9 mouse cellular contexts compared by ENCODE assay signal in the genomic region with DNA sequence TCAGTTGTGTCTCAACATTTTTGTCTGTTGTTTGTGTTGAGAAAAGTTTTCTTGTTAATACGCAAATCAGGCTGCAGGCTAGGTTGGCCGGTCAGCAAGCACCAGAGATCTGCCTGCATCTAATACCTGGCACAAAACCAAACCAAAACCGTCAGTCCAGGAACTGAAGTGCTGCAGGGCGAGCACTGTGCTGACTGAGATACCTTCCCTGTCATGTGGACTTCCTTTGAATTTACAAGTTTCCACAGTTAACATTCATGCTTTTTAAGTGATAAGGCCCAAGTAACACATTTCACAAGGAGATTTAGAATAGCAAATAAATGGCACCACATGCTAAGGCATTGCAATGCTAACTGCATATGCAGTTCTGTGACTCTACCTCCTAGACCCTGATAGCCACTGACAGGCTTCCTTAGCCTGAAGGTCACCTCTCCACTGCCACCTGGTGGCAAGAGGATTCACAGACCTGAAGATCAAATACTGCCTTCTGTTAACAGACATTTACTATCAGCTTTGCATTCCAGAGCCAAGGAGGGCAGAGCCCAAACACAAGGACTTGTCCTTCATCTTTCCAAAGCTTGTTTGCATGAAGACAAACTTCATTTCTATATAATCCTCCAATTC. TPM values are rescaled to one million over a fixed set of nuclear protein-coding genes. Genes with fewer than 3 reads are reported as not detected.
A peak's percentile ranks its signal among the peaks of the same experiment; 100 is the strongest.
DNase-seq lines count a peak whose midpoint lies in the region; ATAC-seq lines count a peak whose summit lies in the region.
"Had no signal": no experiment of that assay in that cellular context is flagged by ENCODE, and none has a peak within 500 bp of the region (broad histone marks: within the 10 kb centered on the region; RNA-seq: fewer than 3 reads in every experiment).

No protein-coding gene starts in this region.

- no peak overlapping the region for H3K27ac ChIP-seq in embryonic facial prominence, embryonic 10.5 days (replicated peaks)
- H3K27ac ChIP-seq in heart, embryonic 10.5 days, result no peak overlapping the region
- H3K27ac ChIP-seq in kidney, embryonic 16.5 days (ENCODE audit: low read length), result no peak overlapping the region
- no peak overlapping the region for H3K27ac ChIP-seq in liver, embryonic 11.5 days (ENCODE audit: low read depth, low read length)
- no peak overlapping the region for H3K27ac ChIP-seq in neural tube, embryonic 11.5 days (ENCODE audit: low read depth, low read length)
- H3K27ac ChIP-seq in stomach, embryonic 16.5 days (ENCODE audit: low read length), result no peak overlapping the region
- H3K27ac ChIP-seq: embryonic facial prominence, embryonic 12.5 days had no signal

- ATAC-seq in kidney, embryonic 16.5 days (ENCODE audit: low FRiP score, low TSS enrichment), result peak; percentile 85
- peak; percentile 64 for ATAC-seq in liver, embryonic 11.5 days (replicated peaks; ENCODE audit: low FRiP score)
- ATAC-seq in neural tube, embryonic 11.5 days (ENCODE audit: insufficient read depth, low FRiP score, low TSS enrichment), result peak; percentile 85
- peak; percentile 75 for ATAC-seq in stomach, embryonic 16.5 days (ENCODE audit: insufficient read depth, low FRiP score)

- no peaks in the 10 kb centered on the region for H3K36me3 ChIP-seq in embryonic facial prominence, embryonic 10.5 days (replicated peaks)
- H3K36me3 ChIP-seq in heart, embryonic 10.5 days, result no peaks in the 10 kb centered on the region
- no peaks in the 10 kb centered on the region for H3K36me3 ChIP-seq in kidney, embryonic 16.5 days (ENCODE audit: insufficient read depth, low read length)
- no peaks in the 10 kb centered on the region for H3K36me3 ChIP-seq in liver, embryonic 11.5 days (ENCODE audit: control insufficient read depth, insufficient read depth, low read length)
- H3K36me3 ChIP-seq in neural tube, embryonic 11.5 days (ENCODE audit: control insufficient read depth, insufficient read depth, low read length), result no peaks in the 10 kb centered on the region
- no peaks in the 10 kb centered on the region for H3K36me3 ChIP-seq in stomach, embryonic 16.5 days (ENCODE audit: control insufficient read depth, insufficient read depth, low read length)
- H3K36me3 ChIP-seq: embryonic facial prominence, embryonic 12.5 days had no signal

- no peaks in the 10 kb centered on the region for H3K4me1 ChIP-seq in embryonic facial prominence, embryonic 10.5 days
- H3K4me1 ChIP-seq in heart, embryonic 10.5 days, result no peaks in the 10 kb centered on the region
- H3K4me1 ChIP-seq in kidney, embryonic 16.5 days (ENCODE audit: insufficient read depth, low read length), result no peaks in the 10 kb centered on the region
- no peaks in the 10 kb centered on the region for H3K4me1 ChIP-seq in liver, embryonic 11.5 days (replicated peaks; ENCODE audit: control insufficient read depth, insufficient read depth, low read length)
- no peaks in the 10 kb centered on the region for H3K4me1 ChIP-seq in neural tube, embryonic 11.5 days (ENCODE audit: control insufficient read depth, insufficient read depth, low read length)
- H3K4me1 ChIP-seq in stomach, embryonic 16.5 days (ENCODE audit: control insufficient read depth, insufficient read depth, low read length), result no peaks in the 10 kb centered on the region
- H3K4me1 ChIP-seq: embryonic facial prominence, embryonic 12.5 days had no signal

- H3K9me3 ChIP-seq in embryonic facial prominence, embryonic 10.5 days, result no peaks in the 10 kb centered on the region
- H3K9me3 ChIP-seq in heart, embryonic 10.5 days, result no peaks in the 10 kb centered on the region
- no peaks in the 10 kb centered on the region for H3K9me3 ChIP-seq in kidney, embryonic 16.5 days (ENCODE audit: low read length)
- H3K9me3 ChIP-seq in liver, embryonic 11.5 days (ENCODE audit: control insufficient read depth, low read length), result no peaks in the 10 kb centered on the region
- no peaks in the 10 kb centered on the region for H3K9me3 ChIP-seq in neural tube, embryonic 11.5 days (ENCODE audit: control insufficient read depth, low read length)
- no peaks in the 10 kb centered on the region for H3K9me3 ChIP-seq in stomach, embryonic 16.5 days (replicated peaks; ENCODE audit: control insufficient read depth, low read length)
- H3K9me3 ChIP-seq: embryonic facial prominence, embryonic 12.5 days had no signal

- no peaks in the 10 kb centered on the region for H3K27me3 ChIP-seq in embryonic facial prominence, embryonic 10.5 days (replicated peaks; ENCODE audit: low read depth, poor library complexity, severe bottlenecking)
- no peaks in the 10 kb centered on the region for H3K27me3 ChIP-seq in heart, embryonic 10.5 days (ENCODE audit: insufficient read depth, poor library complexity, severe bottlenecking)
- H3K27me3 ChIP-seq in kidney, embryonic 16.5 days (ENCODE audit: insufficient read depth, low read length), result no peaks in the 10 kb centered on the region
- H3K27me3 ChIP-seq in liver, embryonic 11.5 days (replicated peaks; ENCODE audit: control insufficient read depth, insufficient read depth, low read length), result no peaks in the 10 kb centered on the region
- no peaks in the 10 kb centered on the region for H3K27me3 ChIP-seq in neural tube, embryonic 11.5 days (ENCODE audit: control insufficient read depth, insufficient read depth, low read length)
- no peaks in the 10 kb centered on the region for H3K27me3 ChIP-seq in stomach, embryonic 16.5 days (ENCODE audit: control insufficient read depth, insufficient read depth, low read length)
- H3K27me3 ChIP-seq: embryonic facial prominence, embryonic 12.5 days had no signal

- no peak overlapping the region for H3K9ac ChIP-seq in kidney, embryonic 16.5 days (replicated peaks; ENCODE audit: low read length)
- no peak overlapping the region for H3K9ac ChIP-seq in liver, embryonic 11.5 days (ENCODE audit: low read depth, low read length)
- H3K9ac ChIP-seq in neural tube, embryonic 11.5 days (ENCODE audit: low read length), result no peak overlapping the region
- H3K9ac ChIP-seq in stomach, embryonic 16.5 days (ENCODE audit: low read length), result no peak overlapping the region
- H3K9ac ChIP-seq: embryonic facial prominence, embryonic 12.5 days had no signal

- no peak overlapping the region for H3K4me3 ChIP-seq in embryonic facial prominence, embryonic 10.5 days
- H3K4me3 ChIP-seq in heart, embryonic 10.5 days, result no peak overlapping the region
- H3K4me3 ChIP-seq in kidney, embryonic 16.5 days (ENCODE audit: low read length), result no peak overlapping the region
- no peak overlapping the region for H3K4me3 ChIP-seq in liver, embryonic 11.5 days (ENCODE audit: low read depth, low read length)
- H3K4me3 ChIP-seq in neural tube, embryonic 11.5 days (ENCODE audit: low read depth, low read length), result no peak overlapping the region
- H3K4me3 ChIP-seq in stomach, embryonic 16.5 days (replicated peaks; ENCODE audit: low read length), result no peak overlapping the region
- H3K4me3 ChIP-seq: embryonic facial prominence, embryonic 12.5 days had no signal

- DNase-seq in A20 (ENCODE audit: low read depth, low spot score), result peak; percentile 75
- DNase-seq in adrenal gland, adult 8-10 months, result peak; percentile 32
- peak; percentile 79 for DNase-seq in embryonic facial prominence, embryonic 10.5 days (ENCODE audit: low spot score)
- DNase-seq in heart, embryonic 10.5 days (ENCODE audit: low spot score), result peak; percentile 84
- DNase-seq in liver, embryonic 11.5 days (ENCODE audit: low spot score), result peak; percentile 47
- peak; percentile 79 for DNase-seq in neural tube, embryonic 11.5 days (ENCODE audit: low spot score)

- no peak overlapping the region for H3K4me2 ChIP-seq in kidney, embryonic 16.5 days (replicated peaks; ENCODE audit: low read depth, low read length)
- H3K4me2 ChIP-seq in liver, embryonic 11.5 days, result no peak overlapping the region
- H3K4me2 ChIP-seq in neural tube, embryonic 11.5 days (ENCODE audit: low read depth), result no peak overlapping the region
- H3K4me2 ChIP-seq in stomach, embryonic 16.5 days (ENCODE audit: low read depth, low read length), result no peak overlapping the region
- H3K4me2 ChIP-seq: embryonic facial prominence, embryonic 12.5 days had no signal

- WGBS in embryonic facial prominence, embryonic 10.5 days, result 77% methylated on average over 4 of the region's 4 CpGs
- 66% methylated on average over 4 of the region's 4 CpGs for WGBS in heart, embryonic 10.5 days
- WGBS in kidney, embryonic 16.5 days, result 77% methylated on average over 4 of the region's 4 CpGs
- WGBS in liver, embryonic 11.5 days, result 73% methylated on average over 4 of the region's 4 CpGs
- 81% methylated on average over 4 of the region's 4 CpGs for WGBS in neural tube, embryonic 11.5 days
- WGBS in stomach, embryonic 16.5 days, result 70% methylated on average over 4 of the region's 4 CpGs

RNA-seq across cellular contexts. Expression of a gene that starts 15.8 kb away (rescaled TPM):
- 10 to 100 TPM; 15.6 to 18.8 (median 16.9) TPM for total RNA-seq in adrenal gland, adult 8-10 months (2022)
- polyA plus RNA-seq in embryonic facial prominence, embryonic 10.5 days (2016; fragmentation: Nextera tagmentation; extraction: Ambion mirVana), result 10.3 and 12.8 TPM in 2 replicates
- 7.3 and 8.9 TPM in 2 replicates for polyA plus RNA-seq in heart, embryonic 10.5 days (2016; fragmentation: Nextera tagmentation; extraction: Ambion mirVana)
- polyA plus RNA-seq in kidney, embryonic 16.5 days (2015; fragmentation: Nextera tagmentation; extraction: Ambion mirVana), result 10.3 and 13.9 TPM in 2 replicates
- polyA plus RNA-seq in liver, embryonic 11.5 days (2014; fragmentation: Nextera tagmentation; extraction: Ambion mirVana), result 3.5 and 5.0 TPM in 2 replicates
- polyA plus RNA-seq in neural tube, embryonic 11.5 days (2014; fragmentation: Nextera tagmentation; extraction: Ambion mirVana), result 18.3 and 18.9 TPM in 2 replicates
- polyA plus RNA-seq in stomach, embryonic 16.5 days (2015; fragmentation: Nextera tagmentation; extraction: Ambion mirVana), result 10.3 and 11.5 TPM in 2 replicates

Comparison
In these comparisons a context has a peak if more than half of its experiments do, and no peak if none do; other contexts are left out.
1. DNase-seq: peak in every context shown above with its lines; median percentile 84 in heart, embryonic 10.5 days; 79 in embryonic facial prominence, embryonic 10.5 days; 79 in neural tube, embryonic 11.5 days; 75 in A20; 47 in liver, embryonic 11.5 days; 32 in adrenal gland, adult 8-10 months.